Mouse (Mus musculus) MEL-GATA-1-ER (cell line): ENCODE measurements at regions not wholly inside any gene's neighbourhood (a gene's known extent, or its start where the extent isn't known, plus 50 kb on each side); places are given as distances from the start of the nearest gene placed in this dataset.
A peak's percentile ranks its signal among the peaks of the same experiment; 100 is the strongest.

ENCODE experiments used
- DNase-seq: peaks from one replicate; pipeline ENCODE4 v3.0.0-alpha.2; 2012; ENCODE audit warnings: low read depth; ENCODE audit errors: extremely low read depth

- no peak for DNase-seq
Observed at GRCm38 (mm10) chr16:25042669-25043440, 243.8 kb upstream of the Tprg start.

GRCm38 (mm10) chr16:25044637-25045036 lies 242.0 kb upstream of the Tprg start:
- DNase-seq, result no peak

DNA sequence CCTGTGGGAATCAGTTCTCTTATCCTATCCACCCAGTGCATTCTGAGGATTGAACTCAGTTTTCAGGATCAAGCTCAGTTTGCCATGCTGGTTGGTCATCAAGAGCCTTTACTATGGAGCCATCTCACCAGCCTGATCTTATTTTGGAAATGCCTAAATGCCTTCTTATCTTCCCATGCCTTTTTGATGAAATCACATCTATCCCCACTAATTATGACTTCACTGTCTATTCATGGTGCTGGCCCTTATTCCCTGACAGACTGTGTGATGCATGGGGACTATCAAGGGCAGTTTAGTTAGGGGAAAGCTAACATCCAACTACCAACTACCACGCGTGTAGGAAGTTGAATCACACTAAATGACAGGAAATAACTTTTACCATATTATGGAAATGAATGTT lies 238.9 kb upstream of the Tprg start:
- no peak for DNase-seq

- DNase-seq, result no peak
Observed at GRCm38 (mm10) chr16:25049928-25050510, 236.6 kb upstream of the Tprg start.

DNA sequence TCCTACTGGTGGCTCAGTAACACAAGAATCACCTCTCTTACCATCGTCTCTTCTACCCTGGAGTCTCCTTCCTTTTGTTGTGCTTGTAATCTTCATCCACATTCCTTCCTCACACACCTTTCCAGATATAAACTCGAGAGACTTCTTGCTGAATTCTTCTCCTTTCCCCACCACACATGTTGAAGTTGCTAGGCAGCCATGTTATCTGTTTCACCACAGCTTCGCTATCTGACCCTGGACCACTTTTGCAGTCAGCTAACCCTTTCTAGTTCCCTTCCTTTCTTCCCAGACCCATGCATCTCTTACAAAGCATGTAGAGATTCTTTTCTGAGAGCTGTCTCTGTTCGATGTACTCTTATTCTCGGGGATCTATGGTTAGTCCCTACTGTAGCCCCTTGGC lies 235.6 kb upstream of the Tprg start:
- DNase-seq, result peak; percentile 62

DNA sequence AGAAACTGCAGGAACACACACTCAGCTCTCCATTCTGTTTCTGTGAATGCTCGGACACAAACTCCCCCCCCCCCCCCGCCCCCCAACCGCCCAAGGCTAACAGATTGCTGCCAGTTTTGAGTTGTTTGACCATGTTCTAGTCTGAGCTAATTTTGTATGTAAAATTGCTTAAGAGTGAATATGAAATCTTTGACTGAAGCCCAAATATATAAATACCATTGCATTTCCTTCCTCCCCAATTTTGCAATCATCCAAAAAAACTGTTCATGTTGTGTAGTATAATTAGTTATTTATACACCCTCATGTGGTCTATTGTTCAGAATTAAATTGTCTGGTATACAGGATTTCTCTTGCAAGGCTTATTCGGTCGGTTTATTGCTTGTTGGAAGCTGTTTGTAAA lies 234.2 kb upstream of the Tprg start:
- no peak for DNase-seq

DNA sequence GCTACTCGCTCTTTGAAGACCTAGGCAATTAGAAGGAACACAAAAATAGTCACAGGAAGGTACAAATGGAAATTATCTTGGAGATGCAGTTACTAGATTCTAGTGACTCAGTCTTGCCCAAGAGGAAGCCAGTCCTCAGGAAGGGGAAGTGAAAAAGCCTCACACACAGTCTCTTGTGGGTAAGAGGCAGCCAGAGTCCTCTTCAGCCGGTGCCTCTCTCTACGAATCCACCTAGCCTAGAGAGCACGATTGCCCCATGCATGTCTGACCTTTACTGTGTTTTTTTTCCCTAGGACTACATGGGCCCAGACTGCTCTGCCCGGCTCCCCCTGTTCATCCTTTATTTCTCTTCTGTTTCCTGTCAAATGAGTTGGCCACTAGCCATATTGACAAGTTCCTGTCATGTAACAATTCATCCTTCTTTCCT lies 233.7 kb upstream of the Tprg start:
- DNase-seq, result peak; percentile 79

- no peak for DNase-seq
Observed at GRCm38 (mm10) chr16:25054304-25054703, 232.3 kb upstream of the Tprg start.

- no peak for DNase-seq
Observed at GRCm38 (mm10) chr16:25055376-25055775, 231.2 kb upstream of the Tprg start.

DNA sequence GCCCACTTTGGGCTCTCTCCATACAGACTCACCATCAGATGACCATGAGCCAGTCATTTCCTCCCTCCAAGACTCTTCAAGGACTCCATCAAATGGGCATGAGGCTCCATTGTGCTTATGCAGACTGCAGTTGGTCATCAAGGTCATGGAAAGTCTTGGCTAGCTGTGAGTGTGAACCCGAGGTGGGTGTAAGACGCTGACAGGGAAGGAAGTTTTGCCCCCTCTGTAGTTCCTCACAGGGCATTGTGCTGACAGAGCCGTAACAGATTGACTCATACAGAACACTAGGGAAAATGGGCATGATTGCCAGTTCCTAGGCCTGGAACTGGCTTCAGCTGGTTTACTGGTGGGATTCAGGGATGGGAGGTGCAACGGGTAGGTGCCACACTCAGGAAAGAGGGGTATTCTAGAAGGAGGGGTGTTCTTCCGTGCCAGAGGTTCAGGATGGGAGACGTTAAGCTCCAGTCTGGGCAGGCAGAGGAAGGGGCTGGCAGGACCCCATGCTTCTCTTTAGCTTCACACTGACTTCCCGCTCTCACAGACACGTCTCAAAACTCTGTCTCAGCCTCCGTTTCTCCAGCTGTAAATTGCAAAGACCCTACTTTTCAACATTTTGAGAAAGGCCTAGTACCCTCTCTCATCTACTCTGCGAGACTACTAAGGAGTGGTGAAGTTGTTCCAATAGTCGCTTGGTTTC lies 228.4 kb upstream of the Tprg start:
- no peak for DNase-seq

DNA sequence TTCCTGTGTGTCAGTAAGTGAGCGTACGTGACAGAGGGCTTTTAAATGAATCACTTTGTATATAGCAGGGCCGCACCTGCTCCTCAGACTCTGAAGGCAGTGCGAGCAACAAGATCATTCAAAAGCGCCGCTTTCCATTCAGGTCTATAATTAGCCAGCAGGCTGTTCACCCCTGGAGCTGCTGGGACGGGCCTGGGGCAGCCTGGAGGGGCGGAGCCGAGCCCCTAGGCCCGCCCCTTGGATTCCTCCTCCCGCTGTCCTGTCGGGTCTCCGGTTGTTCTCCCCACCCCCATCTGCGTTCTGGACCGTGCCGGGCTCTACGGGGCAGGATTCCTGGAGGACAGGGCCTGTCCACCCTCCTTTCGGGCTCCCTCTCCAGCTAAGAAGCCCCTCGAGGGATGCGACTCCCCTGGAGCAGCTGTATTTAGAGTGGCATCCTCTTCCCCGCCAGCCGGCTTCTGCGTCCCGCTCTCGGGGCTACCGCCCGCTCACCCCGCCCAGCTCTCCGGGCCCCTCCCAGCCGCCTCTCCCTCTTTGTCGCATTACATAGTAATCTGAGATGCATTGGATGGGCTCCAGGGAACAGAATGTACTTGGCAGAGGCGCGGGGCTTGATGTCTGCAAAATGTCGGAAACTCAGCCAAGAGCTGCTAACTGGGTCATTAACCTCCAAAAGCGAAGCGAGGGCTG lies 227.7 kb upstream of the Tprg start:
- peak; percentile 42 for DNase-seq

- no peak for DNase-seq
Observed at GRCm38 (mm10) chr16:25059504-25059992, 227.1 kb upstream of the Tprg start.

DNA sequence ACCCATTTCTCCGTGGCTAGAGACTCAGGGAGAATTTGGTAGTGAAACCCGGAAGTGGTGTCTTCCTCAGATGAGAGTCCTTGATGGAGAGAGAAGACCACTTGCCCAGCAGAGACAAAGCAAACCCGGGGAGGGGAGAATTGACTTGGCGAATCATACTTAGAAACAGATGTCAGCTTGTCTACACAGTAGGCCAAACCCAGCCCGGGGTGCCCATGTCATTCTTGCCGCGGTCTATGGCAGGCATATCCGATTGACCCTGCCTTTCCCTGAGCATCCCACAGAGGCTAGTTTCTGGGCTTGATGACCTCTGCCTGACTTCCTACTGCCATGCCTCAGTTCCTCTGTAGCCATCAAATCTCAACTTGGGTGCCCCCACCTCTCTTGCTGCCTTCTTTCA lies 226.4 kb upstream of the Tprg start:
- no peak for DNase-seq

- DNase-seq, result no peak
Observed at GRCm38 (mm10) chr16:25061631-25062030, 225.0 kb upstream of the Tprg start.

- no peak for DNase-seq
Observed at GRCm38 (mm10) chr16:25063981-25064380, 222.6 kb upstream of the Tprg start.

GRCm38 (mm10) chr16:25064538-25064937 lies 222.1 kb upstream of the Tprg start:
- DNase-seq, result no peak

- DNase-seq, result no peak
Observed at GRCm38 (mm10) chr16:25066822-25067221, 219.8 kb upstream of the Tprg start.

DNA sequence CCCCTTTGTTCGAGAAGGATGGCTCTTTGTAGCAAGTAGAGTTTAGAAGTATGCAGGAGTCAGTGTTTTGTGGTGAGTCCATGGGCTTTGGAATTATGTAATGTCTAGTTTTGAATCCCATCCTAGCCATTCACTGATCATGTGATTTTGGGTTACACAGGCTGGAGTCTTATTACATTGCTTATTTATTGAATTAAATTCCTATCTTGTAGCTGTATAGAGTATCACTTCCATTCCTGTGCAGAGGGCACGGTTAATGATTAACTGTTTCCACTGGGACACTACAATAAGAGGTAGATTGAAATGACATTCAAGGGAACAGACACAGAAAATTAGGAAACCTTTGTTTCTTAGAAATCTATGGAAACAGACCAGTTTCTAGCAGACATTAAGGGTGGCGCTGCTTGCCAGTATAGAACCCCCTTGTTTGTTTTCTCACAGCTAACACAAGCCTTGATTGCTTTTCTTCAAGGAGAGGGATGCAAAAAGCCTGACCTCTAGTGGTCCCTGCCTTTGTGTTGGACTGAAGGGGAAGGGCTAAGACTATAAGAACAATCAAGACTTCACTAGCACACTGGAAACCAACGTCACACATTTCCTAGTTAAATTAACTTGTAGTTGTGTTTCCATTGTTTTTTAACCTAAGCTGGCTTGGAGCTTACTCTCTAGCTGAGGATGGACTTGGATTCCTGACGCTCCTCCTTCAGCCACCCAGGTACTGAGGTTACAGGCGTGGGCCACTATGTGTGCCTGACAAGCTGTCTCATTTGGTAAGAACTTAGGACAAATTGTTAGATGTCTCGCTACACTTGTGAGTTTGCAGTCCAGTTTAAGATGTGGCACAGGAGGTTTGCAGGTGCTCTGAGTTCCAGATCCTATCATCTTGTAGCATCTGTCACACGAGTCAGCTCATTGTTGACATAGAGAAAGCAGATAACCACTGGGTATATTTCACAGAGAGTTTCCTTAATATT lies 219.1 kb upstream of the Tprg start:
- no peak for DNase-seq

GRCm38 (mm10) chr16:25080811-25081210 lies 205.8 kb upstream of the Tprg start:
- no peak for DNase-seq

DNA sequence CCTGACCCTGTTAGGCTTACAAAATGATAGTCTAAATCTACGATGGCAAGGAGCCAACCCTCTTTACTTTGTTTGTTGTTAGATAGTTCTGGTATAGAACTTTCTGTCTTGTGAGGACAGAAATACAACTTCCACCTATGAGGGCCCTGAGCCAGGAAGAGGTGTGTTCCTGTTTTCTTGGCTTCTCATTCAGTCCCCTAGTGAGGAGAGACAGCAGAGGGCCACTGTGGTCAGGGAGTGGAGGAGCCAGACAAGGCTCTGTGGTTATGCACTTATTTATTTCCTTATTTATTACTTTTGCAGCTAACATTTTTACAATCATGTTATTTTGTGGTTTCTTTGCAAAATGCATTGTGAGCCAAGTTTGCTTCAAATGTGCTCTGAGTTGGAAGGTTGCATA lies 202.9 kb upstream of the Tprg start:
- no peak for DNase-seq
